Mouse (Mus musculus) testis, adult 2 months (tissue): Measurements from ENCODE around the gene Irak2. TPM values are rescaled to one million over a fixed set of nuclear protein-coding genes. Genes with fewer than 3 reads are reported as not detected.
A peak's percentile ranks its signal among the peaks of the same experiment; 100 is the strongest.

ENCODE experiments used
- H3K27ac ChIP-seq: fragments of 200-500 bp; 2 replicates; pipeline ENCODE4 v1.5.1; 2012; ENCODE audit warnings: low read depth, low read length; ENCODE audit not compliant: control insufficient read depth, insufficient read depth
- H3K27me3 ChIP-seq: fragments of 200-500 bp; 2 replicates; pipeline ENCODE4 v1.6.1; 2012; ENCODE audit warnings: mild to moderate bottlenecking, low read length, moderate library complexity; ENCODE audit not compliant: control insufficient read depth, insufficient read depth
- H3K36me3 ChIP-seq: fragments of 200-500 bp; 2 replicates; pipeline ENCODE4 v1.6.1; 2012; ENCODE audit warnings: mild to moderate bottlenecking, low read length; ENCODE audit not compliant: control insufficient read depth, insufficient read depth
- H3K4me1 ChIP-seq: fragments of 200-500 bp; 2 replicates; pipeline ENCODE4 v1.6.1; 2012; ENCODE audit warnings: low read length; ENCODE audit not compliant: control insufficient read depth, insufficient read depth
- H3K4me3 ChIP-seq: fragments of 200-500 bp; 2 replicates; pipeline ENCODE4 v1.5.1; 2012; ENCODE audit warnings: low read depth, mild to moderate bottlenecking, low read length, moderate library complexity, mixed read lengths; ENCODE audit not compliant: control insufficient read depth
- CTCF ChIP-seq: fragments of 200-500 bp; IDR thresholded peaks from 2 replicates; pipeline ENCODE4 v1.5.1; 2012; ENCODE audit warnings: low read depth, mild to moderate bottlenecking, inconsistent platforms, low read length, moderate library complexity; ENCODE audit not compliant: control insufficient read depth, insufficient read depth, insufficient replicate concordance
- POLR2A ChIP-seq: fragments of 200-500 bp; IDR thresholded peaks from 2 replicates; pipeline ENCODE4 v1.6.1; 2012; ENCODE audit warnings: low read depth, mild to moderate bottlenecking, inconsistent platforms, low read length, moderate library complexity; ENCODE audit not compliant: control insufficient read depth
- polyA plus RNA-seq: library from polyadenylated mRNA; depleted of rRNA; stranded (reverse); fragments of >200 nt; gene quantifications from 2 replicates; pipeline ENCODE4 v1.2.3, GENCODE M21; 2012

Irak2 gene
- polyA plus RNA-seq, 1 experiment = 2.4 TPM

GRCm38 (mm10) chr6:113615489-113615888 is 22.8 kb upstream of the Irak2 start:
- H3K4me1 ChIP-seq = no peaks in the 10 kb centered on the region
- H3K27me3 ChIP-seq = no peaks in the 10 kb centered on the region
- no peak overlapping the region for H3K27ac ChIP-seq
- H3K36me3 ChIP-seq = no peaks in the 10 kb centered on the region; the same call in 1 of the 2 replicates
- H3K4me3 ChIP-seq = no peak overlapping the region
- TF ChIP-seq POLR2A = no peak
- TF ChIP-seq CTCF = no peak

GRCm38 (mm10) chr6:113623386-113623785 is 14.9 kb upstream of the Irak2 start:
- TF ChIP-seq CTCF = no peak
- no peak for TF ChIP-seq POLR2A
- H3K4me3 ChIP-seq = peak overlapping the region; percentile 94
- no peaks in the 10 kb centered on the region for H3K27me3 ChIP-seq
- peak overlapping the region; percentile 96 for H3K27ac ChIP-seq
- H3K36me3 ChIP-seq = peaks cover 1% of the 10 kb centered on the region
- H3K4me1 ChIP-seq = peaks cover 2% of the 10 kb centered on the region

- TF ChIP-seq CTCF (no peak), POLR2A (peak; percentile 50)
- peak within 1 kb of the TSS; percentile 98 for H3K4me3 ChIP-seq
- H3K27me3 ChIP-seq = no peaks in the 10 kb centered on the region
- peaks cover 2% of the 10 kb centered on the region for H3K4me1 ChIP-seq
- peaks cover 1% of the 10 kb centered on the region for H3K36me3 ChIP-seq
- peak within 1 kb of the TSS; percentile 96 for H3K27ac ChIP-seq
Observed at GRCm38 (mm10) chr6:113623941-113624751, 14.1 kb upstream of the Irak2 start, which contains the start of gene Vhl. Gene Vhl (plus strand): TSS chr6:113623959.

- peak overlapping the region; percentile 92 for H3K27ac ChIP-seq
- H3K4me3 ChIP-seq = peak overlapping the region; percentile 98
- peaks cover 1% of the 10 kb centered on the region for H3K36me3 ChIP-seq
- TF ChIP-seq POLR2A (no peak), CTCF (no peak)
- H3K4me1 ChIP-seq = peaks cover 2% of the 10 kb centered on the region
- H3K27me3 ChIP-seq = no peaks in the 10 kb centered on the region
Observed at GRCm38 (mm10) chr6:113624989-113625770, 13.1 kb upstream of the Irak2 start.

- no peak overlapping the region for H3K27ac ChIP-seq
- H3K4me1 ChIP-seq = no peaks in the 10 kb centered on the region
- no peaks in the 10 kb centered on the region for H3K27me3 ChIP-seq
- TF ChIP-seq POLR2A = no peak
- no peak for TF ChIP-seq CTCF
- H3K36me3 ChIP-seq = peaks cover 3% of the 10 kb centered on the region
- no peak overlapping the region for H3K4me3 ChIP-seq
Observed at GRCm38 (mm10) chr6:113630322-113630721, 7.9 kb upstream of the Irak2 start.

- TF ChIP-seq CTCF (no peak), POLR2A (no peak)
- H3K4me1 ChIP-seq = no peaks in the 10 kb centered on the region
- no peaks in the 10 kb centered on the region for H3K27me3 ChIP-seq
- peaks cover 1% of the 10 kb centered on the region for H3K36me3 ChIP-seq
- H3K4me3 ChIP-seq = peak overlapping the region; percentile 55
- peak overlapping the region; percentile 60; the same call in 1 of the 2 replicates for H3K27ac ChIP-seq
Observed at GRCm38 (mm10) chr6:113632863-113633262, 5.4 kb upstream of the Irak2 start.

GRCm38 (mm10) chr6:113639201-113639600 is 934 bp downstream of the Irak2 start:
- H3K4me3 ChIP-seq = no peak overlapping the region

GRCm38 (mm10) chr6:113642605-113643004 is 4.3 kb downstream of the Irak2 start:
- no peak for TF ChIP-seq CTCF
- no peak for TF ChIP-seq POLR2A
- no peak overlapping the region for H3K27ac ChIP-seq
- no peaks in the 10 kb centered on the region for H3K36me3 ChIP-seq
- no peak overlapping the region for H3K4me3 ChIP-seq
- no peaks in the 10 kb centered on the region for H3K27me3 ChIP-seq
- peaks cover 2% of the 10 kb centered on the region for H3K4me1 ChIP-seq

More at GRCm38 (mm10) chr6:113639201-113639600, 934 bp downstream of the Irak2 start:
- Histone ChIP-seq H3K4me1 (no peaks in the 10 kb centered on the region; the same call in none of the 2 replicates), H3K27ac (no peak overlapping the region), H3K36me3 (no peaks in the 10 kb centered on the region), H3K27me3 (no peaks in the 10 kb centered on the region)
- no peak for TF ChIP-seq POLR2A
- no peak for TF ChIP-seq CTCF
